Mouse (Mus musculus) CH12.LX (cell line): Measurements from ENCODE around the gene Tmem140. TPM values are rescaled to one million over a fixed set of nuclear protein-coding genes. Genes with fewer than 3 reads are reported as not detected.

Experiments used
- DNase-seq: peaks from one replicate; pipeline ENCODE4 v3.0.0-alpha.2; 2013; ENCODE audit errors: extremely low read depth
- H3K27ac ChIP-seq: 2 replicates; pipeline ENCODE4 v1.5.1; 2012; ENCODE audit warnings: low read depth, mild to moderate bottlenecking, control low read depth, moderate library complexity; ENCODE audit not compliant: insufficient read depth
- H3K27me3 ChIP-seq: replicated peaks from 2 replicates; pipeline ENCODE3; 2012; ENCODE audit warnings: inconsistent platforms
- H3K36me3 ChIP-seq, 2 experiments: replicated peaks in 1 of 2; 2 replicates each; pipeline versions ENCODE3 to v1.6.1; 2012; ENCODE audit warnings: inconsistent platforms in 1 of 2, low read length in 1 of 2, mild to moderate bottlenecking in 1 of 2, mixed read lengths in 1 of 2, moderate library complexity in 1 of 2; ENCODE audit not compliant: control insufficient read depth in 1 of 2, insufficient read depth in 1 of 2
- H3K4me1 ChIP-seq, 2 experiments: 2 replicates each; pipeline ENCODE4 v1.6.1; 2012; ENCODE audit warnings: inconsistent platforms in 1 of 2, moderate library complexity in 1 of 2; ENCODE audit not compliant: insufficient read depth in 2 of 2, control insufficient read depth in 1 of 2
- H3K4me2 ChIP-seq: 2 replicates; pipeline ENCODE4 v1.6.1; 2012; ENCODE audit warnings: low read depth, mild to moderate bottlenecking, control low read depth; ENCODE audit not compliant: poor library complexity, insufficient read depth, severe bottlenecking
- H3K4me3 ChIP-seq, 3 experiments: fragments of 150-350 bp in 1 of 3; sonication (generic) in 1 of 3; replicated peaks in 1 of 3; 2 replicates each; pipeline versions ENCODE3 to v1.5.1; 2011 to 2012; ENCODE audit warnings: low read depth in 2 of 3, low read length in 2 of 3, mild to moderate bottlenecking in 2 of 3, moderate library complexity in 2 of 3, control low read depth in 1 of 3, improper control_type of control experiment in 1 of 3, inconsistent platforms in 1 of 3, mixed read lengths in 1 of 3; ENCODE audit not compliant: poor library complexity in 1 of 3
- H3K79me2 ChIP-seq: replicated peaks from 2 replicates; pipeline ENCODE4 v1.6.1; 2012; ENCODE audit warnings: mild to moderate bottlenecking, moderate library complexity; ENCODE audit not compliant: control insufficient read depth, poor library complexity, insufficient read depth, severe bottlenecking; ENCODE audit errors: extremely low read depth
- H3K9ac ChIP-seq: 2 replicates; pipeline ENCODE4 v1.6.1; 2012; ENCODE audit warnings: low read depth, mild to moderate bottlenecking, control low read depth, moderate library complexity; ENCODE audit not compliant: insufficient read depth
- H3K9me3 ChIP-seq: replicated peaks from 2 replicates; pipeline ENCODE3; 2012; ENCODE audit warnings: low read length, inconsistent platforms, mixed read lengths
- CTCF ChIP-seq, 2 experiments: IDR thresholded peaks in 1 of 2; conservative IDR thresholded peaks in 1 of 2; 2 replicates each; pipeline ENCODE4 v1.5.1; 2011 to 2012; ENCODE audit warnings: low read depth in 2 of 2, low read length in 2 of 2, improper control_type of control experiment in 1 of 2, inconsistent platforms in 1 of 2, mild to moderate bottlenecking in 1 of 2, moderate library complexity in 1 of 2
- ELF1 ChIP-seq: IDR thresholded peaks from 2 replicates; pipeline ENCODE4 v1.6.1; 2014; ENCODE audit warnings: low read depth, mild to moderate bottlenecking, inconsistent platforms, low read length, improper control_type of control experiment
- EP300 ChIP-seq: IDR thresholded peaks from 2 replicates; pipeline ENCODE4 v1.6.1; 2011; ENCODE audit warnings: low read length, improper control_type of control experiment
- ETS1 ChIP-seq: conservative IDR thresholded peaks from 2 replicates; pipeline ENCODE4 v1.6.1; 2012; ENCODE audit warnings: low read depth, mild to moderate bottlenecking, inconsistent platforms, low read length, improper control_type of control experiment, moderate library complexity
- HCFC1 ChIP-seq: IDR thresholded peaks from 2 replicates; pipeline ENCODE4 v1.6.1; 2012; ENCODE audit warnings: low read depth, mild to moderate bottlenecking, inconsistent platforms, low read length, improper control_type of control experiment
- IRF4 ChIP-seq: IDR thresholded peaks from 2 replicates; pipeline ENCODE4 v1.6.1; 2014; ENCODE audit warnings: low read depth, mild to moderate bottlenecking, inconsistent platforms, low read length, improper control_type of control experiment
- JUN ChIP-seq: IDR thresholded peaks from 2 replicates; pipeline ENCODE4 v1.6.1; 2011; ENCODE audit warnings: low read depth, mild to moderate bottlenecking, low read length, improper control_type of control experiment, moderate library complexity; ENCODE audit not compliant: insufficient read depth
- JUND ChIP-seq: conservative IDR thresholded peaks from 2 replicates; pipeline ENCODE4 v1.6.1; 2011; ENCODE audit warnings: low read depth, low read length, improper control_type of control experiment
- KAT2A ChIP-seq: IDR thresholded peaks from 2 replicates; pipeline ENCODE4 v1.6.1; 2012; ENCODE audit warnings: low read length, improper control_type of control experiment, inconsistent platforms; ENCODE audit not compliant: insufficient replicate concordance
- MAFK ChIP-seq: IDR thresholded peaks from 2 replicates; pipeline ENCODE4 v1.6.1; 2011; ENCODE audit warnings: low read length, improper control_type of control experiment; ENCODE audit not compliant: insufficient replicate concordance
- MAX ChIP-seq: IDR thresholded peaks from 2 replicates; pipeline ENCODE4 v1.6.1; 2011; ENCODE audit warnings: low read length, improper control_type of control experiment
- MEF2A ChIP-seq: IDR thresholded peaks from 2 replicates; pipeline ENCODE4 v1.6.1; 2014; ENCODE audit warnings: low read depth, mild to moderate bottlenecking, inconsistent platforms, low read length, improper control_type of control experiment, borderline replicate concordance
- MXI1 ChIP-seq: IDR thresholded peaks from 2 replicates; pipeline ENCODE4 v1.6.1; 2011; ENCODE audit warnings: mild to moderate bottlenecking, low read depth, low read length, improper control_type of control experiment
- NELFE ChIP-seq: IDR thresholded peaks from 2 replicates; pipeline ENCODE4 v1.6.1; 2011; ENCODE audit warnings: low read depth, low read length, improper control_type of control experiment
- NRF1 ChIP-seq: IDR thresholded peaks from 2 replicates; pipeline ENCODE4 v1.6.1; 2014; ENCODE audit warnings: low read depth, mild to moderate bottlenecking, inconsistent platforms, low read length, improper control_type of control experiment, moderate library complexity
- POLR2A ChIP-seq: IDR thresholded peaks from 2 replicates; pipeline ENCODE4 v1.6.1; 2011; ENCODE audit warnings: low read depth, mild to moderate bottlenecking, improper control_type of control experiment, low read length
- POLR2AphosphoS2 ChIP-seq: IDR thresholded peaks from 2 replicates; pipeline ENCODE4 v1.6.1; 2011; ENCODE audit warnings: low read depth, low read length, improper control_type of control experiment
- RCOR1 ChIP-seq: conservative IDR thresholded peaks from 2 replicates; pipeline ENCODE4 v1.6.1; 2012; ENCODE audit warnings: low read depth, mild to moderate bottlenecking, inconsistent platforms, low read length, improper control_type of control experiment
- TCF12 ChIP-seq: IDR thresholded peaks from 2 replicates; pipeline ENCODE4 v1.6.1; 2014; ENCODE audit warnings: low read depth, mild to moderate bottlenecking, inconsistent platforms, low read length, improper control_type of control experiment
- USF2 ChIP-seq: conservative IDR thresholded peaks from 2 replicates; pipeline ENCODE4 v1.6.1; 2011; ENCODE audit warnings: low read depth, low read length, improper control_type of control experiment
- ZC3H11A ChIP-seq: IDR thresholded peaks from 2 replicates; pipeline ENCODE4 v1.6.1; 2012; ENCODE audit warnings: low read depth, mild to moderate bottlenecking, inconsistent platforms, low read length, improper control_type of control experiment
- ZMIZ1 ChIP-seq: IDR thresholded peaks from 2 replicates; pipeline ENCODE4 v1.6.1; 2012; ENCODE audit warnings: low read depth, mild to moderate bottlenecking, inconsistent platforms, low read length, improper control_type of control experiment
- dilution Hi-C: fragments of 300-500 bp; cut with MboI; formaldehyde crosslinking; loops from 2 replicates; pipeline ENCODE4 v1.14.3; 2020; ENCODE audit warnings: low sequenced_read_pairs; ENCODE audit not compliant: extremely low pct_unique_long_range_greater_than_20kb, extremely low pct_ligation_motif_present
- in situ Hi-C: fragments of 300-500 bp; cut with MboI; formaldehyde crosslinking; loops from 3 replicates; pipeline ENCODE4 v1.14.3; 2019; ENCODE audit warnings: low sequenced_read_pairs, low pct_ligation_motif_present, low pct_unique_long_range_greater_than_20kb, mixed read lengths
- polyA plus RNA-seq: library from polyadenylated mRNA; unstranded; fragments of >175 nt; gene quantifications from 2 replicates; pipeline ENCODE4 v1.2.1, GENCODE M21; 2012; ENCODE audit warnings: low read depth; ENCODE audit not compliant: insufficient read length
- total RNA-seq, 2 experiments: library from RNA; depleted of rRNA; stranded (reverse); fragments of 300-350 nt in 1 of 2; fragments of >200 nt in 1 of 2; gene quantifications; 2 replicates each; pipeline ENCODE4 v1.2.3; 2012 to 2014

Gene Tmem140
- total and polyA plus RNA-seq, 3 experiments = 1.2 to 3.6 (median 2.8) TPM

DNA sequence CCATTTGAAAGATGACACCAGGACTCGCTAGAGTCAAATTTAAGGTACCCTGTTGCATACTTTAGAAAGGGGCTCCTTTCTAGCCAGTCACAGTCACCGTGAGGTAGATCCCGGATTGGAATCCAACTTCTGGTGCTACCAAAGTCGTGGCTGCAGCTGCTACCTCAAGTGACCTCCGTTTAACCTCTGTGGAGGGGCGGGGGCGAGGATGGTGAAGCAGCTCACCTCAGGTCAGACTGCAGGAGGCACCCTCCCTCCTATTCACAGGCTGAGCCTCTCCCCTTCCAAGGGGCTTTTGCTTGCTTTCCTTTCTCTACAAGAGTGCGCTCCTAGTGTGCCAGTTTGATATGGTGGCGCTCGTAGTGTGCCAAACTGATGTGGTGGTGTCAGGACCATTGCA, 57.0 kb downstream of the Tmem140 start, which contains the start of gene Stra8:
Gene Stra8 (plus strand): TSS at position 208 of the 400 bp plus-strand sequence.
- no peaks in the 10 kb centered on the region for H3K9me3 ChIP-seq
- no peak within 1 kb of the TSS for H3K9ac ChIP-seq
- dilution Hi-C loops = no loop called here

DNA sequence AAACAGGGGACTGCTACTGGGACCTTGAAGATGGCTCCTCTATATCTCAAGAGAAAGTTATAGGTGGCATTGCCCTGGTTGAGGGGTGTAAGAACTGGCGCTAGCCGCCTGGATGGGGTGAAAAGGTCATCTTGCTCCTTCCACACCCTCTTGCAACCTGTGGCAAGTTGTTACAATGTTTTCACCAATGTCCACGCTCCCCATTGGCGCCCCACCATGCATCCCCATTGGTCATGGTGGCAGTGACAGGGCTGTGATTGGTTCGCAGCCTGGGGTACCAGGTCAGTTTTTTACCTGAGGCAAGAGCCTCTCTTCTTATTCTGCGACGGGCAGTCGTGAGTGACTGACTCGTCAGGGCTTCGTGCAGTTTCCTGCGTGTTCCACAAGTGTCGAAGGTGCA, 57.7 kb downstream of the Tmem140 start:
- in situ Hi-C loops = loop anchor here (5.0 to 10.0 kb wide), 3 partner anchors 163 to 626 kb away; no protein-coding TSS in a partner anchor
- Histone ChIP-seq H3K4me3 (no peak overlapping the region), H3K79me2 (no peaks in the 10 kb centered on the region), H3K27ac (no peak overlapping the region), H3K9ac (no peak overlapping the region), H3K27me3 (no peaks in the 10 kb centered on the region), H3K4me1 (no peaks in the 10 kb centered on the region), H3K9me3 (no peaks in the 10 kb centered on the region), H3K36me3 (no peaks in the 10 kb centered on the region), H3K4me2 (no peak overlapping the region)
- TF ChIP-seq MEF2A = no peak
- no peak for TF ChIP-seq MAX
- no peak for TF ChIP-seq JUN
- no peak for TF ChIP-seq USF2
- TF ChIP-seq MXI1 = no peak
- no peak for TF ChIP-seq POLR2AphosphoS2
- no peak for TF ChIP-seq HCFC1
- TF ChIP-seq TCF12 = no peak
- TF ChIP-seq ZMIZ1 = no peak
- no peak for TF ChIP-seq IRF4
- no peak for TF ChIP-seq NELFE
- DNase-seq = no peak
- dilution Hi-C loops = no loop called here

More for the DNA sequence above, 57.0 kb downstream of the Tmem140 start, which contains the start of gene Stra8:
- H3K4me2 ChIP-seq = no peak within 1 kb of the TSS
- H3K79me2 ChIP-seq = no peaks in the 10 kb centered on the region
- H3K27me3 ChIP-seq = no peaks in the 10 kb centered on the region
- no peak for DNase-seq
- no peaks in the 10 kb centered on the region for H3K36me3 ChIP-seq
- no peak within 1 kb of the TSS for H3K27ac ChIP-seq
- H3K4me3 ChIP-seq = no peak within 1 kb of the TSS
- TF ChIP-seq EP300 (no peak), ETS1 (no peak), ZC3H11A (no peak), JUN (no peak), CTCF (conservative IDR thresholded peaks at IDR 0.05 in 1 of 2, IDR thresholded peaks at IDR 0.05 in 1 of 2; ENCODE audit: low read depth in 2 of 2, low read length in 2 of 2) (no peak), POLR2A (no peak), ELF1 (no peak), NRF1 (no peak), JUND (no peak), RCOR1 (no peak), KAT2A (no peak), MAX (no peak), MAFK (no peak)
- no peaks in the 10 kb centered on the region for H3K4me1 ChIP-seq
- in situ Hi-C loops = loop anchor here (5.0 to 10.0 kb wide), 4 partner anchors 38 to 625 kb away; no protein-coding TSS in a partner anchor
